ENCODE assay signal across 16 mouse cellular contexts in genomic region chr3:138255366-138255765, GRCm38 (mm10). TPM values are rescaled to one million over a fixed set of nuclear protein-coding genes. Genes with fewer than 3 reads are reported as not detected.
"Had no signal": no experiment of that assay in that cellular context is flagged by ENCODE, and none has a peak within 500 bp of the region (broad histone marks: within the 10 kb centered on the region; RNA-seq: fewer than 3 reads in every experiment).

No protein-coding gene starts in this region.

- H3K4me2 ChIP-seq: limb, embryonic 12.5 days; liver, embryonic 13.5 days; neural tube, embryonic 12.5 days had no signal

- H3K9ac ChIP-seq: limb, embryonic 12.5 days; liver, embryonic 13.5 days; liver, postnatal 0 days; neural tube, embryonic 12.5 days had no signal

- H3K4me3 ChIP-seq: layer of hippocampus, adult 2 months; limb, embryonic 12.5 days; liver, embryonic 13.5 days; neural tube, embryonic 12.5 days had no signal

- H3K27me3 ChIP-seq: liver, embryonic 13.5 days; neural tube, embryonic 12.5 days had no signal

- H3K9me3 ChIP-seq: limb, embryonic 12.5 days; liver, embryonic 13.5 days; neural tube, embryonic 12.5 days had no signal

- H3K36me3 ChIP-seq: limb, embryonic 12.5 days; liver, embryonic 13.5 days; neural tube, embryonic 12.5 days had no signal

- H3K4me1 ChIP-seq: neural tube, embryonic 12.5 days had no signal

- H3K27ac ChIP-seq: layer of hippocampus, adult 2 months; limb, embryonic 12.5 days; liver, embryonic 13.5 days; neural tube, embryonic 12.5 days had no signal

- DNase-seq: kidney, adult 9 months; kidney, postnatal 10 days; kidney, postnatal 4 days; liver; liver, embryonic 13.5 days; liver, postnatal 0 days; midbrain, embryonic 14.5 days; thymus, postnatal 4 days had no signal

- ATAC-seq: liver, postnatal 0 days had no signal

RNA-seq across cellular contexts. Expression of gene Adh1, which starts 5.4 kb away (rescaled TPM):
- total RNA-seq: megakaryocyte progenitor cell, adult 5-6 weeks; monocyte, adult 5-6 weeks had no signal

RNA-seq across cellular contexts. Expression of gene Adh7, which starts 37.8 kb away (rescaled TPM):
- total RNA-seq: megakaryocyte progenitor cell, adult 5-6 weeks; monocyte, adult 5-6 weeks; neutrophil, adult 5-6 weeks had no signal
- polyA plus RNA-seq: neural tube, embryonic 12.5 days had no signal

RNA-seq across cellular contexts. Expression of gene Adh6a, which starts 57.7 kb away (rescaled TPM):
- total RNA-seq: layer of hippocampus, adult 2 months; layer of hippocampus, postnatal 10 days; left cerebral cortex, postnatal 36 days; megakaryocyte progenitor cell, adult 5-6 weeks; monocyte, adult 5-6 weeks had no signal
- polyA plus RNA-seq: limb, embryonic 12.5 days; liver, embryonic 13.5 days; liver, postnatal 0 days; midbrain, embryonic 14.5 days; neural tube, embryonic 12.5 days had no signal
